Mouse (Mus musculus) 3T3-L1 (cell line): Measurements from ENCODE around the gene Scin.

Source experiments
- DNase-seq: peaks from one replicate; pipeline ENCODE4 v3.0.0-alpha.2; 2015; ENCODE audit warnings: low read depth, low spot score

The Scin gene

GRCm38 (mm10) chr12:40109227-40109626 lies 24.8 kb downstream of the Scin start:
- DNase-seq, result no peak

- no peak for DNase-seq
Measured at GRCm38 (mm10) chr12:40108143-40108542, 25.9 kb downstream of the Scin start.

- no peak for DNase-seq
Measured at GRCm38 (mm10) chr12:40106874-40107273, 27.2 kb downstream of the Scin start.

GRCm38 (mm10) chr12:40104750-40105149 lies 29.3 kb downstream of the Scin start:
- DNase-seq, result no peak

- DNase-seq, result no peak
Measured at GRCm38 (mm10) chr12:40102359-40102758, 31.7 kb downstream of the Scin start.

GRCm38 (mm10) chr12:40099407-40099806 lies 34.6 kb downstream of the Scin start:
- DNase-seq, result no peak

- no peak for DNase-seq
Measured at GRCm38 (mm10) chr12:40097449-40097848, 36.6 kb downstream of the Scin start.

GRCm38 (mm10) chr12:40097023-40097422 lies 37.0 kb downstream of the Scin start:
- DNase-seq, result no peak

GRCm38 (mm10) chr12:40096453-40096852 lies 37.6 kb downstream of the Scin start:
- no peak for DNase-seq

GRCm38 (mm10) chr12:40090017-40090416 lies 44.0 kb downstream of the Scin start:
- peak; percentile 55 for DNase-seq

- no peak for DNase-seq
Measured at GRCm38 (mm10) chr12:40085731-40086322, 48.2 kb downstream of the Scin start.

- peak; percentile 67 for DNase-seq
Measured at GRCm38 (mm10) chr12:40082453-40083238, 51.4 kb downstream of the Scin start.

GRCm38 (mm10) chr12:40082048-40082447 lies 52.0 kb downstream of the Scin start:
- DNase-seq, result no peak

- peak; percentile 33 for DNase-seq
Measured at GRCm38 (mm10) chr12:40073660-40074059, 60.4 kb downstream of the Scin start.

GRCm38 (mm10) chr12:40047024-40047423 lies 87.0 kb downstream of the Scin start:
- DNase-seq, result no peak

- DNase-seq, result no peak
Measured at GRCm38 (mm10) chr12:40043816-40044585, 90.0 kb downstream of the Scin start.

- DNase-seq, result peak; percentile 60
Measured at GRCm38 (mm10) chr12:40040067-40040466, 94.0 kb downstream of the Scin start.

- DNase-seq, result peak; percentile 45
Measured at GRCm38 (mm10) chr12:40037876-40038463, 96.1 kb downstream of the Scin start, which contains the start of gene Arl4a. Gene Arl4a, minus strand, starts transcription at chr12:40038025.

GRCm38 (mm10) chr12:40037226-40037813 lies 96.7 kb downstream of the Scin start:
- DNase-seq, result peak; percentile 89

GRCm38 (mm10) chr12:40036666-40037065 lies 97.4 kb downstream of the Scin start:
- no peak for DNase-seq

- no peak for DNase-seq
Measured at GRCm38 (mm10) chr12:40035506-40035905, 98.5 kb downstream of the Scin start.

GRCm38 (mm10) chr12:40029201-40029600 lies 104.8 kb downstream of the Scin start:
- peak; percentile 48 for DNase-seq
